Mouse (Mus musculus): ENCODE measurements at regions not wholly inside any gene's neighbourhood (a gene's known extent, or its start where the extent isn't known, plus 50 kb on each side); places are given as distances from the start of the nearest gene placed in this dataset.

- TF ChIP-seq ZNF384 (IDR thresholded peaks at IDR 0.05; ENCODE audit: low read depth, low read length): no peak
- no peak for TF ChIP-seq HCFC1 (IDR thresholded peaks at IDR 0.05; ENCODE audit: borderline replicate concordance, insufficient read depth, low read length)
- TF ChIP-seq MAFK (IDR thresholded peaks at IDR 0.05; ENCODE audit: insufficient read depth, low read depth, low read length): no peak
- no peak for TF ChIP-seq ZC3H11A (IDR thresholded peaks at IDR 0.05; ENCODE audit: borderline replicate concordance, low read depth, low read length)
- no peak for TF ChIP-seq CHD2 (IDR thresholded peaks at IDR 0.05; ENCODE audit: low read depth, low read length)
- no peaks in the 10 kb centered on the region for H3K9me3 ChIP-seq (ENCODE audit: control insufficient read depth, insufficient read depth, low read depth, low read length)
- no peak overlapping the region for H3K27ac ChIP-seq (ENCODE audit: insufficient read depth, low read depth, low read length, poor library complexity, severe bottlenecking)
- no peak overlapping the region for H3K9ac ChIP-seq (ENCODE audit: insufficient read depth, low read depth, low read length, poor library complexity, severe bottlenecking)
- in situ Hi-C loops (cut with MboI; ENCODE audit: low sequenced_read_pairs in 2 of 2, unreplicated experiment in 2 of 2): no loop called here
- DNase-seq (ENCODE audit: low read depth, low spot score): no peak
- 0 out of 2 replicates have a peak, but pooled peaks cover 2% of the 10 kb centered on the region for H3K36me3 ChIP-seq (ENCODE audit: control insufficient read depth, insufficient read depth, low read length, poor library complexity, severe bottlenecking)
- no peaks in the 10 kb centered on the region for H3K4me1 ChIP-seq (ENCODE audit: control insufficient read depth in 2 of 2, insufficient read depth in 2 of 2, low read length in 2 of 2, poor library complexity in 1 of 2)
- H3K4me3 ChIP-seq (ENCODE audit: insufficient read depth in 1 of 2, low read depth in 1 of 2, low read length in 2 of 2, poor library complexity in 1 of 2, severe bottlenecking in 1 of 2): no peak overlapping the region
Observed at GRCm38 (mm10) chr1:10872726-10873125, 541.2 kb upstream of the A830018L16Rik start.

DNA sequence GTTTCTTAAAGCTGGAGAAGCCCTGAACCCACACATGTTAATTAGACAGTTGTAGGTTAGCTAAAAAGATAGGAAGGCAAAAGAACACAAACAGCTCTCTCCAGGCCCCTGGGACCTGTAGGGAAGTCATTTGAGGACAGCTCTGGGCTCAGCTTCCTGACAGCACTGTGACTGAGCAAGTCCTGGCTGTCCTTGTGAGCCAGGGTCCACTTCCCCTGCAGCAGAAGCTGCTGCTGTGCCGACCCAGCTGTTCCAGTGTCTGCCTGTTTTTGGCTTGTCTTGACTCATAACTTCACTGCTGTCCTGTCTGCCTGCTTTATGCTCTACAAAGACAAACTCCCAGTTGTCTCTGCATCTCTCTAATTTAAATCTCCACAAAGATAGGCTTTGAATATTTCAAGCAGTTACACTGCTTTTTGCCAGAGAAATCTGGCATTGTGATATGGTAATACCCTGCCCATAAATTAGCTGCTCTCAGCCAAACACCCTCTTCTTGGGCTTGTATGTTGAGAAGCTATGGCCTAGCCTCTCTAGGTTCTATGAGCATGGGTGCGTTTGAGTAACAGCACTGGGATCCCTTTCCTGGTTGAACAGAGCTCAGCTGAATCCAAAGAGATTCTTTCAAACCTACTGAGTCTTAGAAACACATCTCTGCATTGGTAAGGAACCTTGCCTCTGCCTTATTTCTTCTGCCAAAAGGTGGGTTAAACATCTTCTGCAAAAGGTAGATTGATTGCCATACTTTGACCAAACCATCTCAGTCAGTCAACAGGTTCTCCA is 536.3 kb upstream of the A830018L16Rik start:
- no peak overlapping the region for H3K9ac ChIP-seq (ENCODE audit: insufficient read depth, low read depth, low read length, poor library complexity, severe bottlenecking)
- peaks cover 0 to 2% of the 10 kb centered on the region in 2 experiments; a peak in 1 of 4 replicates for H3K4me1 ChIP-seq (ENCODE audit: control insufficient read depth in 2 of 2, insufficient read depth in 2 of 2, low read length in 2 of 2, poor library complexity in 1 of 2)
- H3K36me3 ChIP-seq (ENCODE audit: control insufficient read depth, insufficient read depth, low read length, poor library complexity, severe bottlenecking): peaks cover 2% of the 10 kb centered on the region; the same call in 1 of the 2 replicates
- in situ Hi-C loops (cut with MboI; ENCODE audit: low sequenced_read_pairs in 2 of 2, unreplicated experiment in 2 of 2): no loop called here
- no peak overlapping the region for H3K4me3 ChIP-seq (ENCODE audit: insufficient read depth in 1 of 2, low read depth in 1 of 2, low read length in 2 of 2, poor library complexity in 1 of 2, severe bottlenecking in 1 of 2)
- DNase-seq (ENCODE audit: low read depth, low spot score): peak; percentile 25
- no peak for TF ChIP-seq CHD2 (IDR thresholded peaks at IDR 0.05; ENCODE audit: low read depth, low read length)
- TF ChIP-seq MAFK (IDR thresholded peaks at IDR 0.05; ENCODE audit: insufficient read depth, low read depth, low read length): no peak
- TF ChIP-seq HCFC1 (IDR thresholded peaks at IDR 0.05; ENCODE audit: borderline replicate concordance, insufficient read depth, low read length): no peak
- TF ChIP-seq ZNF384 (IDR thresholded peaks at IDR 0.05; ENCODE audit: low read depth, low read length): no peak
- no peak for TF ChIP-seq ZC3H11A (IDR thresholded peaks at IDR 0.05; ENCODE audit: borderline replicate concordance, low read depth, low read length)
- peak overlapping the region; percentile 91 for H3K27ac ChIP-seq (ENCODE audit: insufficient read depth, low read depth, low read length, poor library complexity, severe bottlenecking)
- H3K9me3 ChIP-seq (ENCODE audit: control insufficient read depth, insufficient read depth, low read depth, low read length): no peaks in the 10 kb centered on the region; the same call in 1 of the 2 replicates

DNA sequence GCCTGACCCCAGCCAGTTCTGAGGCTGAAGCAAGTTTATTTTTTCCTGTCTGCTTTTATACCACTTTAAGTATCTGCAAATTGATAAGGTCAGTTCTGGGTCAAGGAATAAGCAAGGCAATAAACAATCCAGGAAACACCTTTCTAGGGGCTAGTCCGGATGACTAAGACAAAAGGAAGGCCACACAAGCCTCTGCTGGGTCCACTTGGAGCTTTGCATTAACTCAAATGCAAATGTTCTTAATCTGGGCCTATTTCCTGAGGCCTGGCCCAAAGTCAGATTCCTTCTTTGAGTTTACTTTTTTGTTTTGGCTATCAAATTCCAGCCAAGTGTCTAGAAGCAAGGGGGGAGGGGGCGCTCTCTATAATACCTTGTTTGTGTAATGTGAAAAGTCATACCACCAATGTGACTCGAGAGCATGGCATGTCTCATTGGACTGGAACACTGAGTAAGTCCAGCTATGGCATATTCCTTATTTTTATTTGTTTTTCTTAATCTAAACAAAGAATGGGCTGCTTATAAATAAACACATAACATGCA is 535.6 kb upstream of the A830018L16Rik start:
- H3K9me3 ChIP-seq (ENCODE audit: control insufficient read depth, insufficient read depth, low read depth, low read length): no peaks in the 10 kb centered on the region; the same call in 1 of the 2 replicates
- DNase-seq (ENCODE audit: low read depth, low spot score): peak; percentile 47
- peaks cover 2% of the 10 kb centered on the region; the same call in 1 of the 2 replicates for H3K36me3 ChIP-seq (ENCODE audit: control insufficient read depth, insufficient read depth, low read length, poor library complexity, severe bottlenecking)
- TF ChIP-seq ZC3H11A (IDR thresholded peaks at IDR 0.05; ENCODE audit: borderline replicate concordance, low read depth, low read length) (no peak), CHD2 (IDR thresholded peaks at IDR 0.05; ENCODE audit: low read depth, low read length) (0 out of 2 replicates have a peak, but pooled peaks have one; percentile 39)
- peaks cover 0 to 2% of the 10 kb centered on the region in 2 experiments; a peak in 1 of 4 replicates for H3K4me1 ChIP-seq (ENCODE audit: control insufficient read depth in 2 of 2, insufficient read depth in 2 of 2, low read length in 2 of 2, poor library complexity in 1 of 2)
- no peak overlapping the region for H3K4me3 ChIP-seq (ENCODE audit: insufficient read depth in 1 of 2, low read depth in 1 of 2, low read length in 2 of 2, poor library complexity in 1 of 2, severe bottlenecking in 1 of 2)
- no peak overlapping the region for H3K9ac ChIP-seq (ENCODE audit: insufficient read depth, low read depth, low read length, poor library complexity, severe bottlenecking)
- in situ Hi-C loops (cut with MboI; ENCODE audit: low sequenced_read_pairs in 2 of 2, unreplicated experiment in 2 of 2): no loop called here
- peak overlapping the region; percentile 91; the same call in 1 of the 2 replicates for H3K27ac ChIP-seq (ENCODE audit: insufficient read depth, low read depth, low read length, poor library complexity, severe bottlenecking)

DNA sequence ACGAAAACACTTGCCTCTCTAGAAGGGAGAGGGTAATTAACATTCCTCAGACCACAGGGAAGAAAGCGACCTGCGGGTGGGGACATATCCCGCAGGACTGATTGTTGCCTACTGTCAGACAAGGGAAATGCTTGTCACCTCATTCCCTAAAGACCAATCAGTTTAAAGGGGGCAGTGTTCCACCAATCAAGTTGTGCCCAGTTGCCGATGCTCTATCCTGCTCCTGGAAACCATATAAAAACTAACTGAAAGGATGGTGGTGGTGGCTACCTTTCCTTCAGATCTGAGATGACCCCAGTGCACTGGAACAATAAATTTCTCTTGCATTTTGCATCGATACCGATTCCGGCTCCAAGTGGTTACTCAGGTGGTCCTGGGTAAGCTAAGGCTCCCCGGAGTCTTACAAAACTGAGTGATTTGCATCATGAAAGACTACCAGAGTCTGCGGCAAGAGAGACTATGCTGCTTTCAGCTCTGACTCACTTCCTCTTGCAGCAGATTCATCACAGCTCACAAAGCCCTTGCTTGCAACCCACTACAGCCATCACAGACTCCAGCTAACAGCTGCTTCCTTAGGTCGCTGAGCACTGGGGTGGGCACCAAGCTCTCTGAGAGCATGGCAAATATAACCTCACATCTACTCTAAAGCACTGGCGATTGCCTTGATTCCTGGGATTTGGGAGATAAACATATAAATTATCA is 533.7 kb upstream of the A830018L16Rik start:
- in situ Hi-C loops (cut with MboI; ENCODE audit: low sequenced_read_pairs in 2 of 2, unreplicated experiment in 2 of 2): no loop called here
- H3K9me3 ChIP-seq (ENCODE audit: control insufficient read depth, insufficient read depth, low read depth, low read length): no peaks in the 10 kb centered on the region; the same call in 1 of the 2 replicates
- peaks cover 2% of the 10 kb centered on the region; the same call in 1 of the 2 replicates for H3K36me3 ChIP-seq (ENCODE audit: control insufficient read depth, insufficient read depth, low read length, poor library complexity, severe bottlenecking)
- H3K9ac ChIP-seq (ENCODE audit: insufficient read depth, low read depth, low read length, poor library complexity, severe bottlenecking): no peak overlapping the region
- H3K4me3 ChIP-seq (ENCODE audit: insufficient read depth in 1 of 2, low read depth in 1 of 2, low read length in 2 of 2, poor library complexity in 1 of 2, severe bottlenecking in 1 of 2): peak overlapping the region in 1 of 2 experiments; percentile 22; a peak in 1 of 4 replicates
- H3K4me1 ChIP-seq (ENCODE audit: control insufficient read depth in 2 of 2, insufficient read depth in 2 of 2, low read length in 2 of 2, poor library complexity in 1 of 2): peaks cover 0 to 2% of the 10 kb centered on the region in 2 experiments; a peak in 1 of 4 replicates
- peak; percentile 41 for DNase-seq (ENCODE audit: low read depth, low spot score)
- H3K27ac ChIP-seq (ENCODE audit: insufficient read depth, low read depth, low read length, poor library complexity, severe bottlenecking): peak overlapping the region; percentile 74
- TF ChIP-seq HCFC1 (IDR thresholded peaks at IDR 0.05; ENCODE audit: borderline replicate concordance, insufficient read depth, low read length) (no peak), ZC3H11A (IDR thresholded peaks at IDR 0.05; ENCODE audit: borderline replicate concordance, low read depth, low read length) (no peak), ZNF384 (IDR thresholded peaks at IDR 0.05; ENCODE audit: low read depth, low read length) (no peak), MAFK (IDR thresholded peaks at IDR 0.05; ENCODE audit: insufficient read depth, low read depth, low read length) (no peak), CHD2 (IDR thresholded peaks at IDR 0.05; ENCODE audit: low read depth, low read length) (no peak)
